Mouse (Mus musculus) stomach, embryonic 14.5 days (tissue): Measurements from ENCODE around the gene Nckap5l. TPM values are rescaled to one million over a fixed set of nuclear protein-coding genes. Genes with fewer than 3 reads are reported as not detected.

Source experiments
- ATAC-seq: fragments of 200-750 bp; cut with Nextera tagmentation; 2 replicates; pipeline ENCODE4 v1.8.0; 2017; ENCODE audit warnings: low read depth, moderate TSS enrichment; ENCODE audit not compliant: insufficient number of reproducible peaks, insufficient read depth, low FRiP score
- H3K27ac ChIP-seq: fragments of 300-500 bp; sonication (generic); 2 replicates; pipeline ENCODE4 v1.5.1; 2014; ENCODE audit warnings: mild to moderate bottlenecking, low read length, moderate library complexity, mixed read lengths
- H3K27me3 ChIP-seq: fragments of 300-500 bp; sonication (generic); 2 replicates; pipeline ENCODE4 v1.6.1; 2014; ENCODE audit warnings: low read length, control low read depth, mixed read lengths; ENCODE audit not compliant: control insufficient read depth, insufficient read depth
- H3K36me3 ChIP-seq: fragments of 300-500 bp; sonication (generic); 2 replicates; pipeline ENCODE4 v1.6.1; 2014; ENCODE audit warnings: mild to moderate bottlenecking, control low read depth, low read length, moderate library complexity, mixed read lengths; ENCODE audit not compliant: control insufficient read depth, insufficient read depth
- H3K4me1 ChIP-seq: fragments of 300-500 bp; sonication (generic); 2 replicates; pipeline ENCODE4 v1.6.1; 2014; ENCODE audit warnings: low read length, control low read depth, mixed read lengths; ENCODE audit not compliant: control insufficient read depth, insufficient read depth
- H3K4me2 ChIP-seq: fragments of 300-500 bp; sonication (generic); replicated peaks from 2 replicates; pipeline ENCODE4 v1.6.1; 2014; ENCODE audit warnings: low read depth, low read length, control low read depth
- H3K4me3 ChIP-seq: fragments of 300-500 bp; sonication (generic); 2 replicates; pipeline ENCODE4 v1.5.1; 2014; ENCODE audit warnings: low read depth, low read length, control low read depth
- H3K9ac ChIP-seq: fragments of 300-500 bp; sonication (generic); replicated peaks from 2 replicates; pipeline ENCODE4 v1.6.1; 2014; ENCODE audit warnings: low read depth, mild to moderate bottlenecking, control low read depth, low read length, moderate library complexity, mixed read lengths
- H3K9me3 ChIP-seq: fragments of 300-500 bp; sonication (generic); 2 replicates; pipeline ENCODE4 v1.6.1; 2016; ENCODE audit warnings: low read depth, low read length, control low read depth; ENCODE audit not compliant: control insufficient read depth
- whole genome bisulfite sequencing: fragments of 180-500 bp; shearing (Covaris S2); extraction: QIAGEN DNeasy Blood & Tissue Kit; methylation state at CpG from one replicate; pipeline ENCODE4 v1.1.7; 2014; 5-methylcytosine and 5-hydroxymethylcytosine counted together
- polyA plus RNA-seq: library from polyadenylated mRNA; unstranded; fragments of >200 nt; fragmentation: Nextera tagmentation; extraction: Ambion mirVana; gene quantifications from 2 replicates; pipeline ENCODE4 v1.2.1, GENCODE M21; 2014

Nckap5l gene
- polyA plus RNA-seq, 1 experiment from 2014 or later: 8.9 TPM

- WGBS: 19% methylated on average over 17 of the region's 17 CpGs
- Histone ChIP-seq H3K36me3 (peaks cover 6% of the 10 kb centered on the region; the same call in 1 of the 2 replicates), H3K4me2 (no peak overlapping the region), H3K27ac (peak overlapping the region; percentile 40; the same call in 1 of the 2 replicates), H3K4me1 (peaks cover 9% of the 10 kb centered on the region), H3K27me3 (no peaks in the 10 kb centered on the region), H3K4me3 (no peak overlapping the region), H3K9me3 (no peaks in the 10 kb centered on the region), H3K9ac (no peak overlapping the region)
- no peak for ATAC-seq
These were observed 39.8 kb downstream of the Nckap5l start for GRCm38 (mm10) chr15:99417692-99418271.

GRCm38 (mm10) chr15:99416957-99417356 lies 40.6 kb downstream of the Nckap5l start:
- no peak for ATAC-seq
- Histone ChIP-seq H3K27me3 (no peaks in the 10 kb centered on the region), H3K36me3 (no peaks in the 10 kb centered on the region), H3K9ac (no peak overlapping the region), H3K4me3 (no peak overlapping the region), H3K4me2 (no peak overlapping the region), H3K9me3 (no peaks in the 10 kb centered on the region), H3K27ac (no peak overlapping the region), H3K4me1 (peaks cover 9% of the 10 kb centered on the region)
- 28% methylated on average over 4 of the region's 4 CpGs for WGBS

GRCm38 (mm10) chr15:99416348-99416882 lies 41.1 kb downstream of the Nckap5l start:
- Histone ChIP-seq H3K27me3 (no peaks in the 10 kb centered on the region), H3K4me2 (no peak overlapping the region), H3K36me3 (no peaks in the 10 kb centered on the region), H3K27ac (no peak overlapping the region), H3K4me1 (peaks cover 9% of the 10 kb centered on the region), H3K9me3 (no peaks in the 10 kb centered on the region), H3K4me3 (no peak overlapping the region), H3K9ac (no peak overlapping the region)
- 15% methylated on average over 13 of the region's 13 CpGs for WGBS
- 0 out of 2 replicates have a peak, but pooled peaks have one; percentile 34 for ATAC-seq

GRCm38 (mm10) chr15:99415793-99416192 lies 41.8 kb downstream of the Nckap5l start:
- 21% methylated on average over 2 of the region's 2 CpGs for WGBS
- H3K9ac ChIP-seq: no peak overlapping the region
- no peaks in the 10 kb centered on the region for H3K27me3 ChIP-seq
- no peak for ATAC-seq
- H3K4me2 ChIP-seq: no peak overlapping the region
- no peak overlapping the region for H3K27ac ChIP-seq
- no peak overlapping the region for H3K4me3 ChIP-seq
- H3K4me1 ChIP-seq: peaks cover 6% of the 10 kb centered on the region
- no peaks in the 10 kb centered on the region for H3K36me3 ChIP-seq
- no peaks in the 10 kb centered on the region for H3K9me3 ChIP-seq

- WGBS: 60% methylated on average over 14 of the region's 14 CpGs
- H3K4me1 ChIP-seq: 0 out of 2 replicates have a peak, but pooled peaks cover 2% of the 10 kb centered on the region
- no peak overlapping the region for H3K9ac ChIP-seq
- peaks cover 33% of the 10 kb centered on the region for H3K36me3 ChIP-seq
- no peak overlapping the region for H3K27ac ChIP-seq
- no peak overlapping the region for H3K4me2 ChIP-seq
- H3K27me3 ChIP-seq: no peaks in the 10 kb centered on the region
- H3K4me3 ChIP-seq: no peak overlapping the region
- H3K9me3 ChIP-seq: no peaks in the 10 kb centered on the region
- no peak for ATAC-seq
These were observed 45.8 kb downstream of the Nckap5l start for GRCm38 (mm10) chr15:99411747-99412146.

- Histone ChIP-seq H3K4me2 (no peak overlapping the region), H3K9ac (no peak overlapping the region), H3K9me3 (no peaks in the 10 kb centered on the region), H3K4me1 (no peaks in the 10 kb centered on the region), H3K36me3 (peaks cover 62% of the 10 kb centered on the region), H3K27me3 (no peaks in the 10 kb centered on the region), H3K4me3 (no peak overlapping the region), H3K27ac (no peak overlapping the region)
- 89% methylated on average over 9 of the region's 9 CpGs for WGBS
- no peak for ATAC-seq
These were observed 48.7 kb downstream of the Nckap5l start for GRCm38 (mm10) chr15:99408845-99409244.

- Histone ChIP-seq H3K9ac (no peak overlapping the region), H3K9me3 (no peaks in the 10 kb centered on the region), H3K36me3 (peaks cover 70% of the 10 kb centered on the region), H3K4me1 (no peaks in the 10 kb centered on the region), H3K4me2 (no peak overlapping the region), H3K4me3 (no peak overlapping the region), H3K27ac (no peak overlapping the region), H3K27me3 (no peaks in the 10 kb centered on the region)
- no peak for ATAC-seq
- WGBS: 89% methylated on average over 15 of the region's 15 CpGs
These were observed 50.5 kb downstream of the Nckap5l start for GRCm38 (mm10) chr15:99406986-99407570.

GRCm38 (mm10) chr15:99405150-99405549 lies 52.4 kb downstream of the Nckap5l start:
- Histone ChIP-seq H3K4me3 (no peak overlapping the region), H3K4me2 (no peak overlapping the region), H3K27ac (no peak overlapping the region), H3K9me3 (no peaks in the 10 kb centered on the region), H3K9ac (no peak overlapping the region), H3K4me1 (no peaks in the 10 kb centered on the region), H3K27me3 (no peaks in the 10 kb centered on the region), H3K36me3 (peaks cover 70% of the 10 kb centered on the region)
- WGBS: 93% methylated on average over 9 of the region's 9 CpGs
- ATAC-seq: no peak
